Mouse (Mus musculus) liver, embryonic 11.5 days (tissue): ENCODE results near the gene Slc22a17. TPM values are rescaled to one million over a fixed set of nuclear protein-coding genes. Genes with fewer than 3 reads are reported as not detected.

ENCODE experiments used
- ATAC-seq: fragments of 200-750 bp; cut with Nextera tagmentation; replicated peaks from 2 replicates; pipeline ENCODE4 v1.8.0; 2017; ENCODE audit warnings: moderate number of reproducible peaks, mild to moderate bottlenecking, moderate TSS enrichment, moderate library complexity; ENCODE audit not compliant: low FRiP score
- DNase-seq: peaks from one replicate; pipeline ENCODE4 v3.0.0-alpha.2; 2017; ENCODE audit warnings: low spot score
- H3K27ac ChIP-seq: fragments of 300-500 bp; sonication (generic); 2 replicates; pipeline ENCODE4 v1.5.1; 2014; ENCODE audit warnings: mild to moderate bottlenecking, low read depth, low read length, control low read depth
- H3K27me3 ChIP-seq: fragments of 300-500 bp; sonication (generic); replicated peaks from 2 replicates; pipeline ENCODE4 v1.6.1; 2014; ENCODE audit warnings: low read length, mixed read lengths; ENCODE audit not compliant: control insufficient read depth, insufficient read depth
- H3K36me3 ChIP-seq: fragments of 300-500 bp; sonication (generic); 2 replicates; pipeline ENCODE4 v1.6.1; 2014; ENCODE audit warnings: mild to moderate bottlenecking, low read length, moderate library complexity, mixed read lengths; ENCODE audit not compliant: control insufficient read depth, insufficient read depth
- H3K4me1 ChIP-seq: fragments of 300-500 bp; sonication (generic); replicated peaks from 2 replicates; pipeline ENCODE4 v1.6.1; 2014; ENCODE audit warnings: low read length, mixed read lengths; ENCODE audit not compliant: control insufficient read depth, insufficient read depth
- H3K4me2 ChIP-seq: fragments of 300-500 bp; sonication (generic); 2 replicates; pipeline ENCODE4 v1.6.1; 2014; ENCODE audit warnings: mild to moderate bottlenecking, control low read depth, moderate library complexity
- H3K4me3 ChIP-seq: fragments of 300-500 bp; sonication (generic); 2 replicates; pipeline ENCODE4 v1.5.1; 2014; ENCODE audit warnings: low read depth, low read length, control low read depth
- H3K9ac ChIP-seq: fragments of 300-500 bp; sonication (generic); 2 replicates; pipeline ENCODE4 v1.6.1; 2014; ENCODE audit warnings: low read depth, low read length, control low read depth
- H3K9me3 ChIP-seq: fragments of 300-500 bp; sonication (generic); 2 replicates; pipeline ENCODE4 v1.6.1; 2016; ENCODE audit warnings: low read length, inconsistent platforms, mixed read lengths; ENCODE audit not compliant: control insufficient read depth
- WGBS: fragments of 180-500 bp; shearing (Covaris S2); extraction: QIAGEN DNeasy Blood & Tissue Kit; methylation state at CpG from one replicate; pipeline ENCODE4 v1.1.7; 2014; 5-methylcytosine and 5-hydroxymethylcytosine counted together
- polyA plus RNA-seq: library from polyadenylated mRNA; unstranded; fragments of >200 nt; fragmentation: Nextera tagmentation; extraction: Ambion mirVana; gene quantifications from 2 replicates; pipeline ENCODE4 v1.2.1, GENCODE M21; 2014

Slc22a17 gene
- polyA plus RNA-seq, 1 experiment from 2014 or later = 14.0 TPM

- peak overlapping the region; percentile 65 for H3K9ac ChIP-seq
- peaks cover 46% of the 10 kb centered on the region for H3K27me3 ChIP-seq
- H3K36me3 ChIP-seq = no peaks in the 10 kb centered on the region
- peak overlapping the region; percentile 51 for H3K4me3 ChIP-seq
- H3K4me2 ChIP-seq = peak overlapping the region; percentile 81
- ATAC-seq = peak; percentile 81
- H3K27ac ChIP-seq = peak overlapping the region; percentile 73; the same call in 1 of the 2 replicates
- peaks cover 4% of the 10 kb centered on the region; the same call in 1 of the 2 replicates for H3K9me3 ChIP-seq
- peaks cover 3% of the 10 kb centered on the region; the same call in 1 of the 2 replicates for H3K4me1 ChIP-seq
- DNase-seq = peak; percentile 47
- 36% methylated on average over 7 of the region's 7 CpGs for WGBS
These were observed 11.9 kb upstream of the Slc22a17 start for GRCm38 (mm10) chr14:54924641-54925348.

DNA sequence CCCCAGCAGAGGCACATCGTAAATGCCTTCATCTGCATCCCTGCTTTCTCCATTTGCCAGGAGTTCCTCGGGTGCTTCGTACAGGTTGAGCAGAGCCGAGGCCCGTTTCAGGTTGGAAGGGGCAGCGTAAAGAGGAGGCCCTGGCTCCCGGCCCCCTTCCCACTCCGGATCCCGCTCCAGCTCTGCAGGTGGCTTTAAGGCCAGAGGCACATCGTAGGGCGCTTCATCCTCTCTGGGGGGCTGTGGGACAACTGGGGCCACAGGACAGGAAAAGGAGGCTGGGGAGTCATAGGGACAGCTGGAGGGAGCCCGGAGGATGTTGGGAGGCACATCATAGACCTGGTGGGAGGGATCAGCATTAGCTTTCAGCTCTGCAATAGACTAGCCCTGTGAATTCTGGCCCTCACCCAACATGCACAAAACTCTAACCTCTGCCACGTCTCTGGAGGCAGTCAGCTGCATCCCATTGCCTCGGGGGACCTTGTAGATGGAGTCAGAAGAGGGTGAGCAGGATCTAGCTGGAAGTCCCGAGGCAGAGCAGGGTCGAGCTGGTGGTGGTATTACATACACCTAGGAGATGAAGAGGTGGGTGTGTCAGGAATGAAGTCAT, 7.2 kb upstream of the Slc22a17 start:
- H3K4me1 ChIP-seq = no peaks in the 10 kb centered on the region; the same call in 1 of the 2 replicates
- no peak overlapping the region for H3K4me2 ChIP-seq
- H3K4me3 ChIP-seq = no peak overlapping the region
- WGBS = 85% methylated on average over 16 of the region's 16 CpGs
- H3K27me3 ChIP-seq = peaks cover 6% of the 10 kb centered on the region
- H3K36me3 ChIP-seq = no peaks in the 10 kb centered on the region; the same call in 1 of the 2 replicates
- no peak for DNase-seq
- no peak overlapping the region for H3K9ac ChIP-seq
- ATAC-seq = no peak
- H3K27ac ChIP-seq = no peak overlapping the region
- peaks cover 4% of the 10 kb centered on the region; the same call in 1 of the 2 replicates for H3K9me3 ChIP-seq

DNA sequence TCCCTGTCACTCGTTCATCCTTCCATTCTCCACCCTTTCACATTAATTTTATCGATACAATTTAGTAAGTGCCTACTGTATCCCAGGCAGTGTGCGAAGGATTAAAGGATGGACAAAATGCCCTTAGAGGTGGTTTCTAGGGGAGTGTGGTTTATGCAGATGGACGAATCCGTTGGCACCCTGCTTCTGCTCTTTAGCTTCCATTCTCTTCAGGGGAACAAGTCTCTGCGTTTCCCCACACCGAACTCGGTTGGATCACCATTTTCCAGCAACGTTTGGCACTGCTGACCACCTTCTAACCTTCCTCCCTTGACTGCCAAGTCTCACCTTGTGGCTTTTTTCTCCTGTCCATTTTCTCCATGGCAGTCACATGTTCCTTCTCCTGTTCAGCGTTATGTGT, 411 bp upstream of the Slc22a17 start:
- 21% methylated on average over 10 of the region's 10 CpGs for WGBS

GRCm38 (mm10) chr14:54912109-54912850, 652 bp downstream of the Slc22a17 start:
- ATAC-seq (peak; percentile 29; the same call in 1 of the 2 replicates), DNase-seq (no peak)
- WGBS = 4% methylated on average over 68 of the region's 69 CpGs
- Histone ChIP-seq H3K4me1 (peaks cover 4% of the 10 kb centered on the region; the same call in 1 of the 2 replicates), H3K36me3 (peaks cover 3% of the 10 kb centered on the region; the same call in 1 of the 2 replicates), H3K27ac (no peak overlapping the region), H3K9ac (peak overlapping the region; percentile 61), H3K4me2 (peak overlapping the region; percentile 92), H3K27me3 (peaks cover 34% of the 10 kb centered on the region), H3K4me3 (peak overlapping the region; percentile 75), H3K9me3 (no peaks in the 10 kb centered on the region)

More for the DNA sequence above, 411 bp upstream of the Slc22a17 start:
- Histone ChIP-seq H3K9me3 (no peaks in the 10 kb centered on the region), H3K36me3 (no peaks in the 10 kb centered on the region; the same call in 1 of the 2 replicates), H3K4me1 (peaks cover 4% of the 10 kb centered on the region; the same call in 1 of the 2 replicates), H3K9ac (peak overlapping the region; percentile 61; the same call in 1 of the 2 replicates), H3K27me3 (peaks cover 34% of the 10 kb centered on the region), H3K4me3 (peak overlapping the region; percentile 75), H3K4me2 (peak overlapping the region; percentile 92), H3K27ac (no peak overlapping the region)
- DNase-seq (no peak), ATAC-seq (no peak)

DNA sequence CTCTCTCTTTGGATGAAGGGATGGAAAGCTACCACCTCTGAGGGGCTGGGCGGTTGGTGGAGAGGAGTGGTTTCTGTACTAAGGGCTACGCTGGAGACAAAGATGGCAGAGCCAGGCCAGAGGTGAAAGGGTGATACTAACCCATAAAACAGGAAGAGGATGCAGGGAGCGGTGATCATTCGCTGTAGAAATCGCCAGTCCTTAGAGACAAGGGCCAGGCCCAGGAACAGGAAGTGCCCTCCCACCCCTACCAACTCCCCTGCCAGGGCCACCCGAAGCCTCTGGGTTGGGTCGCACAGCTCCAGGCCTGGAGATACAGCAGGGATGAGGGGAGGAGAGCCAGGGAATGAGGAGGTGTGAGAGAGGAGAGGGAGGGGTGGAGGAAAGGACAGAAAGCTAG, 4.2 kb downstream of the Slc22a17 start:
- no peak overlapping the region for H3K9ac ChIP-seq
- H3K4me2 ChIP-seq = no peak overlapping the region
- H3K27me3 ChIP-seq = peaks cover 29% of the 10 kb centered on the region
- no peak for ATAC-seq
- peaks cover 7% of the 10 kb centered on the region; the same call in 1 of the 2 replicates for H3K36me3 ChIP-seq
- H3K4me1 ChIP-seq = peaks cover 4% of the 10 kb centered on the region; the same call in 1 of the 2 replicates
- 53% methylated on average over 7 of the region's 7 CpGs for WGBS
- no peaks in the 10 kb centered on the region for H3K9me3 ChIP-seq
- H3K27ac ChIP-seq = no peak overlapping the region
- no peak overlapping the region for H3K4me3 ChIP-seq
- DNase-seq = no peak

- H3K27me3 ChIP-seq = no peaks in the 10 kb centered on the region
- no peaks in the 10 kb centered on the region for H3K9me3 ChIP-seq
- H3K36me3 ChIP-seq = peaks cover 9% of the 10 kb centered on the region; the same call in 1 of the 2 replicates
- H3K9ac ChIP-seq = no peak overlapping the region
- H3K4me2 ChIP-seq = no peak overlapping the region
- ATAC-seq = no peak
- no peaks in the 10 kb centered on the region for H3K4me1 ChIP-seq
- H3K4me3 ChIP-seq = no peak overlapping the region
- 90% methylated on average over 4 of the region's 4 CpGs for WGBS
- H3K27ac ChIP-seq = no peak overlapping the region
- DNase-seq = no peak
These were observed 9.3 kb downstream of the Slc22a17 start for GRCm38 (mm10) chr14:54903641-54904040.

GRCm38 (mm10) chr14:54900383-54900782, 12.5 kb downstream of the Slc22a17 start:
- no peak overlapping the region for H3K9ac ChIP-seq
- no peak overlapping the region for H3K4me3 ChIP-seq
- 0% methylated on average over 3 of the region's 3 CpGs for WGBS
- peaks cover 24% of the 10 kb centered on the region for H3K36me3 ChIP-seq
- H3K9me3 ChIP-seq = no peaks in the 10 kb centered on the region
- H3K27me3 ChIP-seq = no peaks in the 10 kb centered on the region
- no peak for DNase-seq
- ATAC-seq = peak; percentile 60
- H3K4me2 ChIP-seq = no peak overlapping the region
- H3K27ac ChIP-seq = no peak overlapping the region; the same call in 1 of the 2 replicates
- H3K4me1 ChIP-seq = peaks cover 7% of the 10 kb centered on the region

DNA sequence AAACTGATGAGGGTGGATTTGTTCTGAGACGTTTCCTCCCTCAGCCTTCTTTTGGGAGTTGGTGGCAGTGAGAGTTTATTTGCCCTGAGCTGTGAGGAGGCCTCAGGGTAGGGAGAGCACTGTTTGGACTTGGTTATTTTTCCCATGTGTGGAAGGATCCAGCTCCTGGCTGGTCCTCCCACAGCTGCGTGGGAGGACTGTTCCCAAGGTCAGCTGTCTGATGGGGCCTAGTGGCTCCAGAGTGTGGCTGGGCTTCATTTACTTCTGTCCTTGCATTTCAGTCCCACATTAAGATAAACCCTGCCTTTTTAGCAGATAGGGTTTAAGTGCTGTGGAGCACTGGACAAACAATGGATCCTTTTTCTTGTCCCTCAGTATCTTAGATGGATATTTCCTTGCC, 15.5 kb downstream of the Slc22a17 start:
- no peak overlapping the region for H3K4me2 ChIP-seq
- H3K4me3 ChIP-seq = no peak overlapping the region
- ATAC-seq (no peak), DNase-seq (no peak)
- no peak overlapping the region for H3K27ac ChIP-seq
- H3K9me3 ChIP-seq = no peaks in the 10 kb centered on the region
- WGBS = 64% methylated on average over 2 of the region's 2 CpGs
- no peak overlapping the region for H3K9ac ChIP-seq
- H3K36me3 ChIP-seq = peaks cover 24% of the 10 kb centered on the region
- no peaks in the 10 kb centered on the region for H3K27me3 ChIP-seq
- peaks cover 9% of the 10 kb centered on the region for H3K4me1 ChIP-seq
